Mouse (Mus musculus) lung, postnatal 10 days (tissue): ENCODE results near the gene Gm2016.
"Not testable (repeated sequence)": the region's sequence is repeated elsewhere in the genome, so short reads cannot be mapped to it uniquely, and the experiment has no call there.

Source experiments
- DNase-seq: peaks from one replicate; pipeline ENCODE4 v3.0.0; 2021

Gm2016 gene

DNA sequence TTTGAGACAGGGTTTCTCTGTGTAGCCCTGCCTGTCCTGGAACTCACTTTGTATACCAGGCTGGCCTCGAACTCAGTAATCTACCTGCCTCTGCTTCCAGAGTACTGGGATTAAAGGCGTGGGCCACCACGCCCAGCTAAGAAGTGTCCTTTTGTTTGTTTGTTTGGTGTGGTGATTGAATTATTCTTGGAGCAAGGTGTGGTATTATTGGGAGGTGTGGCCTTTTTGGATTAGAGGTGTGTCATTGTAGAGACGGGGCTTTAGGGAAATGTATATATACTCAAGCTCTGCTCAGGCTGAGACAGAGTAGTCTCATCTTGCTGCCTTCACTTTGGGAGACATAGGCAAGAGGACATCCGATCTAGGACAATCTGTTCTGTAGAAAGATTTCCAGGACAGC, at the start of gene Gm2016:
TSS of gene Gm2016 (plus strand) at position 301 of the 400 bp plus-strand sequence.
- not testable (repeated sequence) for DNase-seq

DNA sequence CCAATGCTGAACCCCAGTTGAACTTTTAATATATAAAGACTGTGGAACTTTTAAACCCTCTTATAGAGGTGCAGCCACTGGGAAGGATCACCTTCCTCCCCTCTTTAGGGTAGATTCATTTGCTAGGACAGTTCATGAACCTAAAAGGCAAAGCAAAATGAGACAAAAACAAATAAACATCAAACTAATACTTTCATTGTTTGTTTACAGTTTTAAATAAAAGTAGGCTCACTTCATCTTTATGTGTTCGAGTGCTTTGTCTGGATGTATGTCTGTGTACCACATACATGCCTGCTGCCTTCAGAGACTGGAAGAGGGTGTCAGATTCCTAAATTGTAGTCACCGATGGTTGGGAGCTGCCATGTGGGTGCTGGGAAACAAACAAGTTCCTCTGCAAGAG, 31.6 kb upstream of the Gm2016 start, which contains the start of gene Gm2001:
TSS of gene Gm2001 (minus strand) at position 101 of the 400 bp plus-strand sequence.
- DNase-seq = not testable (repeated sequence)

DNA sequence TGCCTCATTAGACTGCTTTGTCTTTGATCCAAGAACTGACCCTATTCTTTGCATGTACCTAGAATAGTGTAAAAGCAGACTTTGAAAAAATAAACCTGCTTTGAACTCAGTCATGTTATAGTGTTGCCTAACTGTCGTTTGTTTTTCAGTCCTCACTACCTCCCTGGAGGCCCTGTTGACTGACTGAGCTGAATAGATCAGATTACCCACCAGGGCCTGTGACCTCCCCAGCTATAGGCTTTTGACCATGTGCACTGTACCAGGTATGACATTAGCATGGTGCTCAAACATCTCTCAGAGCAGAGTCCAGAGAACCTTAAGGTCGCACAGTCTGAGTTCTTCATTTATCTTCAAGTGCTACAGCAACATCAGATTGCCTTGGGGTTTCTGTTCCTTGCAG, 23.2 kb upstream of the Gm2016 start:
- not testable (repeated sequence) for DNase-seq

DNA sequence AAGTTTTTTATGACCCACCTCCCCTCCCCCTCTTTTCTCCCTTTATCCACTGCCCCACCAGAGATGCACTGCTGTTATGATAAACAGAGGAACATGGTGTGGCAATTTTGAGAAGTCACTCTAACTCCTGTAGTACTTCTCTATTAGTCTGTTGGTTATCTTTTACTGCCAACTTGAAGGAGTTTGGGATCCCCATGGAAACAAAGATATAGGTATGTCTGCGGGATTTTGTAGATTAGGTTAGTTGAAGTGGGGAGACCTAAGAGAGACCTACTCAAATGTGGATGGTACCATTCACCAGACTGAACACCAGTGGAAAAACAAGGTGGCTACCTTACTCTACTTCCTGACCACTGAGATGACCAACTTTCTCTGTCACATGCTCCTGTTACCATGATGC, 17.8 kb upstream of the Gm2016 start:
- not testable (repeated sequence) for DNase-seq

DNA sequence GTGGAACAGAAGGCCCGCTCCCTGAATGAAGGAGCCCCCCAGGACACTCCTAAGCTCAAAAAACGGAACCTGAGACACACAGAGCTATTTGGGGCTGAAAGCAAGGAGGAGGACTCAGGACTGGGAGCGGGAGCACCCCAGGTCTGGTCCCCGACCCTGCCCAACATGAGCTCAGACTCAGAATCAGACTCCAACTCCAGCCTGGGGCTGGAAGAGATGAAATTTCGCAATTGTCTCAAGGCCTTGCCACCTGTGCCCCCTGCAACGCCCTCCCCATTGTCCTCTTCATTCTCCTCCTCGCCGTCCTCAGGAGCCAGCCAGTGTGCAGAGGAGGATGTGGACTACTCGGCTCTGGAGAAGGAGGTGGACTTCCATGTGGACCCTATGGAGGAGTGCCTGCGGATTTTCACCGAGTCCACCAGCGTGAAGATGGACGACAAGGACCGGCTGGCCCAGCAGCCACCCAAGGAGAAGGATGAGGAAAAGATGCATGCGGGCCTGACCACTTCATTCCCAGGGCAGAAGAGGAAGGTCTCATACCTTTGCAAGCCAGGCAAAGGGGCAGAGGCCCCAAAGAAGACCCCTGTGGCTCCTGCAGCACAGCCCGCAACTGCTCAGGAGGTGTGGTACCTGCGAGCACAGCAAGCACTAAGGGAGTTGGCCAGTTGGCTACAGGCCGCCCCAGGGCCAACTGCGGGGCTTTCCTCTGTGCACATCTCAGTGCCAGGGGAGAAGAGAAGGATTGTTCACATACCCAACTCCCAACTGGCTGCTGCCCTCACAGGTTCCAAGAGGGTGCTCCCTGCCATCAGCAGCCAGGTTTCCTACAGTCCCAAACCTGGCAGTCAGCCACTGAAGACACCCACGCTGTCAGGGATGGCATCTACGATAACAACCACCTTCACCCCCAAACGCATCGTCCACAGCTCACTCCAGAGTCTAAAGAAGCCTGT, 11.9 kb upstream of the Gm2016 start:
- DNase-seq = peak; percentile 8

DNA sequence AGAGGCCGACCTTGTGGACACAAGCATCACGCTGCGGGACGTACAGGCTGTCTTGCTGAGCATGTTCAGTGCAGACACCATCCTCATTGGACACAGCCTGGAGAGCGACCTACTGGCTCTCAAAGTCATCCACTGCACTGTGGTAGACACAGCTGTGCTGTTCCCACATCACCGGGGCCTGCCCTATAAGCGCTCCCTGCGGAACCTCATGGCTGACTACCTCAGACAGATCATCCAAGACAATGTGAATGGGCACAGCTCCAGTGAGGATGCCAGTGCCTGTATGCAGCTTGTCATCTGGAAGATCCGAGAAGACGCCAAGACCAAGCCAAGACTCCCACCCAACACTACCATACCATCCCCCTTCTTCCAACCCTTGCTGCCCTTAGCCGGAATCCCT, 10.2 kb upstream of the Gm2016 start:
- DNase-seq = not testable (repeated sequence)

DNA sequence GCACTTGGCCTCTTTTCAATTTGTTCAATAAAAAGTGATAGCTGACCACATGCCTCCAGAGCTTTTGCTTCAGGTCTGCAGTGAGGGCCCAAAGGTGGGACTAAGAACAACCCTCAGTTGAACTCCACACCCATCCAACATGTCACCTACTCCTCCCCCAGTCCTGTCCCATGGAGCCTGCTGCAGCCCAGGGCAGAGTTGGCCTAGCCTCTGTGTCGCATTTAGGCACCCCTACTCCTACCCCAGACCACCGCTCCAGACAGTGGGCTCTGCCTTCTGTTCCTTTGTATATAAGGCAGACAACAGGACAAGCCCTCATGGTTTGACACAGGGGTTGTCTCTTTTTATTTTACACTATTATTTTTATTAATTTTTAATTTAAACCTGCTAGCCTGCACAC, 9.8 kb upstream of the Gm2016 start:
- DNase-seq = not testable (repeated sequence)

DNA sequence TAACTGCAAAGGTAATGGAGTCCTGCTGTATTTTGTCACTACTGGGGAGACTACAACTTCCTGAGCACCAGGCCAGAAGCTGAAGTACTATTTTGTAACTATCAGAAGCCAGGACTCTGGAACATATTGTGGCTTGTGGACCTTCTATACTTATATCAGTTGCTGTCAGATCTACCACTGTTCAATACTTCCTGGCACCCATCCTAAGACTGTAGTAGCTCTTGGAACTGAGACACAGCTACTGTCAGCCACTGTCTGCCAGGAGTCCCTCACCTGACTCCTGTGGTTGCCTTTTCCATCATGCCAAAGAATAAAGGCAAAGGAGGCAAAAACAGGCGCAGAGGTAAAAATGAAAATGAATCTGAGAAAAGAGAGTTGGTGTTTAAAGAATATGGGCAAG, 21.2 kb downstream of the Gm2016 start, which contains the start of gene Gm2022:
TSS of gene Gm2022 (plus strand) at position 301 of the 400 bp plus-strand sequence.
- DNase-seq = not testable (repeated sequence)

DNA sequence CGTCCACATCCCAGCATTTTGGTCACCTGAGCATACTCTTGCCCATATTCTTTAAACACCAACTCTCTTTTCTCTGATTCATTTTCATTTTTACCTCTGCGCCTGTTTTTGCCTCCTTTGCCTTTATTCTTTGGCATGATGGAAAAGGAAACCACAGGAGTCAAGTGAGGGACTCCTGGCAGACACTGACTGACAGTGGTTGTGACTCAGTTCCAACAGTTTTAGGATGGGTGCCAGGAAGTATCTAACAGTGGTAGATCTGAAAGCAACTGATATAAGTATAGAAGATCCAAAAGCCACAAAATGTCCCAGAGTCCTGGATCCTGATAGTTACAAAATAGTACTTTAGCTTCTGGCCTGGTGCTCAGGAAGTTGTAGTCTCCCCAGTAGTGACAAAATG, 45.8 kb downstream of the Gm2016 start, which contains the start of gene Gm2035:
TSS of gene Gm2035 (minus strand) at position 137 of the 400 bp plus-strand sequence.
- DNase-seq = not testable (repeated sequence)
